Mouse (Mus musculus) spleen, adult 2 months (tissue): Measurements from ENCODE around the gene Tmprss2.

Experiments used
- CTCF ChIP-seq: fragments of 200-500 bp; IDR thresholded peaks from 2 replicates; pipeline ENCODE4 v1.5.1; 2011; ENCODE audit warnings: mild to moderate bottlenecking, inconsistent platforms; ENCODE audit not compliant: insufficient read depth, insufficient read length, insufficient replicate concordance; ENCODE audit errors: extremely low read depth
- POLR2A ChIP-seq: fragments of 200-500 bp; IDR thresholded peaks from 2 replicates; pipeline ENCODE4 v1.6.1; 2011; ENCODE audit warnings: low read depth, low read length, inconsistent platforms

- TF ChIP-seq POLR2A (no peak), CTCF (no peak)
Measured at GRCm38 (mm10) chr16:97632880-97633484, 22.0 kb upstream of the Tmprss2 start.
